Mouse (Mus musculus): ENCODE measurements at regions not wholly inside any gene's neighbourhood (a gene's known extent, or its start where the extent isn't known, plus 50 kb on each side); places are given as distances from the start of the nearest gene placed in this dataset.

GRCm38 (mm10) chr10:12190435-12190834 is 678.7 kb downstream of the Utrn start:
- Histone ChIP-seq H3K9me3 (ENCODE audit: control insufficient read depth) (no peaks in the 10 kb centered on the region), H3K36me3 (ENCODE audit: control insufficient read depth, insufficient read depth) (no peaks in the 10 kb centered on the region), H3K4me2 (replicated peaks; ENCODE audit: low read depth) (no peak overlapping the region), H3K4me3 (ENCODE audit: low read depth, low read length) (no peak overlapping the region), H3K9ac (ENCODE audit: low read depth, low read length) (no peak overlapping the region), H3K4me1 (replicated peaks; ENCODE audit: control insufficient read depth, insufficient read depth, low read length) (no peaks in the 10 kb centered on the region), H3K27ac (ENCODE audit: low read depth, low read length) (no peak overlapping the region), H3K27me3 (replicated peaks; ENCODE audit: control insufficient read depth, insufficient read depth, low read length) (no peaks in the 10 kb centered on the region)
- WGBS = 81% methylated on average over 3 of the region's 3 CpGs
- no peak for TF ChIP-seq CTCF (IDR thresholded peaks at IDR 0.05; ENCODE audit: low read depth)
- no peak for ATAC-seq

DNA sequence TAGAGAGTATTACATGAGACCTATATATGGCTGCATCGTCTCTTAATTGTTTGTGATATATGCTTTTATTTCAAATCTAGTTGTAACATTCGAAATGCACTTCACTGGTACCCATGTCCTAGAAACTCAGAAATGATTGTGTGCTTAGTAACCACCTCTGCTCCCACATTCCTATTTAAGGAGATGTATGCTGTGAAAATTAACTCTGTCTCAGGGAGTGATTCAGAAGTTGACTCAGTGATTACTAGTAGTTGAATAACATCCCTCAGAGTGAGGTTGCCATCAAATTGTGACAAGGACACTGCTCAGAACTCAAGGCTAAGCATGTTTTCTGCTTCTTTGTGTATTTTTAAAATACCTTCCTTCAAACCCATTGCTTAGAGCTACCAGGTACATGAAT is 661.9 kb downstream of the Utrn start:
- TF ChIP-seq CTCF (IDR thresholded peaks at IDR 0.05; ENCODE audit: low read depth) = no peak
- H3K9me3 ChIP-seq (ENCODE audit: control insufficient read depth) = no peaks in the 10 kb centered on the region
- no peaks in the 10 kb centered on the region for H3K4me1 ChIP-seq (replicated peaks; ENCODE audit: control insufficient read depth, insufficient read depth, low read length)
- ATAC-seq = no peak
- H3K4me3 ChIP-seq (ENCODE audit: low read depth, low read length) = no peak overlapping the region
- no peaks in the 10 kb centered on the region for H3K36me3 ChIP-seq (ENCODE audit: control insufficient read depth, insufficient read depth)
- WGBS = 82% methylated on average over 2 of the region's 2 CpGs
- no peak overlapping the region for H3K9ac ChIP-seq (ENCODE audit: low read depth, low read length)
- no peak overlapping the region for H3K4me2 ChIP-seq (replicated peaks; ENCODE audit: low read depth)
- no peaks in the 10 kb centered on the region for H3K27me3 ChIP-seq (replicated peaks; ENCODE audit: control insufficient read depth, insufficient read depth, low read length)
- H3K27ac ChIP-seq (ENCODE audit: low read depth, low read length) = no peak overlapping the region

DNA sequence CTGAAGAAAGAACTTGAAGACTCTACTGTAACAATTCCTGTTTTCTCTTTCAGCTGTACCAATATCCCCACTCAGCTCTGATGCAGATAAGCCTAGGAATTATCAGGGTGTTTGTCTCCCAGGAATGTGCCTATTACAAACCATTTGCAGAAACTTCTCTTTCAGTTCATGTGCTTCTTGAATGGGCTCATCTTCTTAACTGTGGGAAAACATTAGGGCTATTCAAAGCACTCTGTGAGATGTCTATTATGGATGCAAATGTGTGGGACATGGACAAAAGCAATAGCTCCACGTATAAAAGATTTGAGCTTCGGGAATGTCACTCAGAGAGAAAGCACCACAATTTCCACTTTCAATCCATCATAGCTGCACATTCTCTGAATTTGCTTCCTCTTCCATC is 659.0 kb downstream of the Utrn start:
- Histone ChIP-seq H3K9me3 (ENCODE audit: control insufficient read depth) (no peaks in the 10 kb centered on the region), H3K27me3 (replicated peaks; ENCODE audit: control insufficient read depth, insufficient read depth, low read length) (no peaks in the 10 kb centered on the region), H3K4me1 (replicated peaks; ENCODE audit: control insufficient read depth, insufficient read depth, low read length) (no peaks in the 10 kb centered on the region), H3K4me3 (ENCODE audit: low read depth, low read length) (no peak overlapping the region), H3K4me2 (replicated peaks; ENCODE audit: low read depth) (no peak overlapping the region), H3K36me3 (ENCODE audit: control insufficient read depth, insufficient read depth) (no peaks in the 10 kb centered on the region), H3K9ac (ENCODE audit: low read depth, low read length) (no peak overlapping the region), H3K27ac (ENCODE audit: low read depth, low read length) (no peak overlapping the region)
- 83% methylated on average over 2 of the region's 2 CpGs for WGBS
- no peak for TF ChIP-seq CTCF (IDR thresholded peaks at IDR 0.05; ENCODE audit: low read depth)
- no peak for ATAC-seq

GRCm38 (mm10) chr10:12218879-12219278 is 650.3 kb downstream of the Utrn start:
- TF ChIP-seq CTCF (IDR thresholded peaks at IDR 0.05; ENCODE audit: low read depth) = peak; percentile 50
- Histone ChIP-seq H3K36me3 (ENCODE audit: control insufficient read depth, insufficient read depth) (no peaks in the 10 kb centered on the region), H3K4me2 (replicated peaks; ENCODE audit: low read depth) (no peak overlapping the region), H3K9me3 (ENCODE audit: control insufficient read depth) (no peaks in the 10 kb centered on the region), H3K27ac (ENCODE audit: low read depth, low read length) (no peak overlapping the region), H3K4me1 (replicated peaks; ENCODE audit: control insufficient read depth, insufficient read depth, low read length) (no peaks in the 10 kb centered on the region), H3K27me3 (replicated peaks; ENCODE audit: control insufficient read depth, insufficient read depth, low read length) (no peaks in the 10 kb centered on the region), H3K4me3 (ENCODE audit: low read depth, low read length) (no peak overlapping the region), H3K9ac (ENCODE audit: low read depth, low read length) (no peak overlapping the region)
- no peak for ATAC-seq

DNA sequence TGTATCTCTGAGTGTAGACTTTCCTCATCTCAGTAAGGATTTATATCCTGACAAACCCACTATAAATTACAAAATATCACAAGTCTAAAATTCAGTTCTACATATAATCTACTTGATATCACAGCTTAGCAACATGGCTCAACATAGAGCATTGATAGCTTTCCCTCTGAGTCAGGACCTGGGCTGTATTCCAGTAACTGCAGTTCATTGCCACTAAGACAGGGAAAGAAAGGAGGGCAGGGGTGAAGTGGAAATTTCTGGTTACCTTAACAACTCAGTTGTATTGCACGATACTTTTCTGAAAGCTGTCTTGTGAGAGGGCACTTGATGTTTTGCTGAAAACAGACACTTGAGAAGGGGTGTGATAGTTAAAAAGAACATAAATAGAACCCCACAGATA is 635.0 kb downstream of the Utrn start:
- Histone ChIP-seq H3K36me3 (ENCODE audit: control insufficient read depth, insufficient read depth) (no peaks in the 10 kb centered on the region), H3K27ac (ENCODE audit: low read depth, low read length) (no peak overlapping the region)

GRCm38 (mm10) chr10:12248853-12249252 is 620.3 kb downstream of the Utrn start:
- no peak for TF ChIP-seq CTCF (IDR thresholded peaks at IDR 0.05; ENCODE audit: low read depth)
- Histone ChIP-seq H3K27ac (ENCODE audit: low read depth, low read length) (no peak overlapping the region), H3K4me3 (ENCODE audit: low read depth, low read length) (no peak overlapping the region), H3K9me3 (ENCODE audit: control insufficient read depth) (no peaks in the 10 kb centered on the region), H3K4me1 (replicated peaks; ENCODE audit: control insufficient read depth, insufficient read depth, low read length) (no peaks in the 10 kb centered on the region), H3K36me3 (ENCODE audit: control insufficient read depth, insufficient read depth) (no peaks in the 10 kb centered on the region), H3K27me3 (replicated peaks; ENCODE audit: control insufficient read depth, insufficient read depth, low read length) (no peaks in the 10 kb centered on the region), H3K4me2 (replicated peaks; ENCODE audit: low read depth) (no peak overlapping the region), H3K9ac (ENCODE audit: low read depth, low read length) (no peak overlapping the region)
- WGBS = 58% methylated on average over 3 of the region's 3 CpGs
- no peak for ATAC-seq

More for the DNA sequence above, 635.0 kb downstream of the Utrn start:
- 83% methylated on average over 1 of the region's 1 CpGs for WGBS
- ATAC-seq = no peak
- no peak overlapping the region for H3K9ac ChIP-seq (ENCODE audit: low read depth, low read length)
- no peak for TF ChIP-seq CTCF (IDR thresholded peaks at IDR 0.05; ENCODE audit: low read depth)
- H3K4me1 ChIP-seq (replicated peaks; ENCODE audit: control insufficient read depth, insufficient read depth, low read length) = no peaks in the 10 kb centered on the region
- H3K4me2 ChIP-seq (replicated peaks; ENCODE audit: low read depth) = no peak overlapping the region
- no peak overlapping the region for H3K4me3 ChIP-seq (ENCODE audit: low read depth, low read length)
- H3K27me3 ChIP-seq (replicated peaks; ENCODE audit: control insufficient read depth, insufficient read depth, low read length) = no peaks in the 10 kb centered on the region
- no peaks in the 10 kb centered on the region for H3K9me3 ChIP-seq (ENCODE audit: control insufficient read depth)

GRCm38 (mm10) chr10:12253274-12253673 is 615.9 kb downstream of the Utrn start:
- Histone ChIP-seq H3K4me2 (replicated peaks; ENCODE audit: low read depth) (no peak overlapping the region), H3K27me3 (replicated peaks; ENCODE audit: control insufficient read depth, insufficient read depth, low read length) (no peaks in the 10 kb centered on the region), H3K4me1 (replicated peaks; ENCODE audit: control insufficient read depth, insufficient read depth, low read length) (no peaks in the 10 kb centered on the region), H3K36me3 (ENCODE audit: control insufficient read depth, insufficient read depth) (no peaks in the 10 kb centered on the region), H3K9me3 (ENCODE audit: control insufficient read depth) (no peaks in the 10 kb centered on the region), H3K9ac (ENCODE audit: low read depth, low read length) (no peak overlapping the region), H3K4me3 (ENCODE audit: low read depth, low read length) (no peak overlapping the region), H3K27ac (ENCODE audit: low read depth, low read length) (no peak overlapping the region)
- ATAC-seq = no peak
- 73% methylated on average over 3 of the region's 3 CpGs for WGBS
- no peak for TF ChIP-seq CTCF (IDR thresholded peaks at IDR 0.05; ENCODE audit: low read depth)
